Mouse (Mus musculus): ENCODE results near the gene Ccdc9b. TPM values are rescaled to one million over a fixed set of nuclear protein-coding genes. Genes with fewer than 3 reads are reported as not detected.
A peak's percentile ranks its signal among the peaks of the same experiment; 100 is the strongest.

Ccdc9b gene
- total RNA-seq, 2 experiments from 2014 or later = 0.82 to 2.3 TPM

DNA sequence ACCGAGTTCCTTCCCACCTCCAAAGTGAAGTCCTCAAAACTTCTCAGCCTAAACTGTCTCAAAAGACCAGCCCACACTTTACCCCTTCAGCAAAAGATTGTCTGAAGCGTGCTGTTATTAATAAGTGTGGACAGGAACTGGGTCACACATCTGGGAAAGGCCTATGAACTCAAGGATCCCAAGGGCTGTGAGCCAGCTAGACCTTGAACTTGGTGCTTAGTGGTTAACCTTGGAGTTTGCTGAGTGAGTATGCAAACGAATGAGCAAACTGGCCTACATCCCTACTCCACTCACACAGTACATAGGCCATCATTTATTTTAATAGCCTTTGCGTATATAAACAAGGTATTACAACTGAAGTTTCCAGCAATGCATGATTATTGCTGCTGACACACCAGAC, 37.0 kb downstream of the Ccdc9b start:
- ATAC-seq (replicated peaks; ENCODE audit: poor library complexity, severe bottlenecking) = no peak

- peak; percentile 23; the same call in 1 of the 2 replicates for ATAC-seq (replicated peaks; ENCODE audit: poor library complexity, severe bottlenecking)
These were observed 38.6 kb downstream of the Ccdc9b start for GRCm38 (mm10) chr2:118723693-118724486.

- ATAC-seq (replicated peaks; ENCODE audit: poor library complexity, severe bottlenecking) = no peak
These were observed 45.8 kb downstream of the Ccdc9b start for GRCm38 (mm10) chr2:118716677-118717076.

- no peak for ATAC-seq (replicated peaks; ENCODE audit: poor library complexity, severe bottlenecking)
These were observed 48.2 kb downstream of the Ccdc9b start for GRCm38 (mm10) chr2:118714230-118714629.

GRCm38 (mm10) chr2:118713631-118714030, 48.8 kb downstream of the Ccdc9b start:
- no peak for ATAC-seq (replicated peaks; ENCODE audit: poor library complexity, severe bottlenecking)

- peak; percentile 38 for ATAC-seq (replicated peaks; ENCODE audit: poor library complexity, severe bottlenecking)
These were observed 51.4 kb downstream of the Ccdc9b start for GRCm38 (mm10) chr2:118711038-118711494.

DNA sequence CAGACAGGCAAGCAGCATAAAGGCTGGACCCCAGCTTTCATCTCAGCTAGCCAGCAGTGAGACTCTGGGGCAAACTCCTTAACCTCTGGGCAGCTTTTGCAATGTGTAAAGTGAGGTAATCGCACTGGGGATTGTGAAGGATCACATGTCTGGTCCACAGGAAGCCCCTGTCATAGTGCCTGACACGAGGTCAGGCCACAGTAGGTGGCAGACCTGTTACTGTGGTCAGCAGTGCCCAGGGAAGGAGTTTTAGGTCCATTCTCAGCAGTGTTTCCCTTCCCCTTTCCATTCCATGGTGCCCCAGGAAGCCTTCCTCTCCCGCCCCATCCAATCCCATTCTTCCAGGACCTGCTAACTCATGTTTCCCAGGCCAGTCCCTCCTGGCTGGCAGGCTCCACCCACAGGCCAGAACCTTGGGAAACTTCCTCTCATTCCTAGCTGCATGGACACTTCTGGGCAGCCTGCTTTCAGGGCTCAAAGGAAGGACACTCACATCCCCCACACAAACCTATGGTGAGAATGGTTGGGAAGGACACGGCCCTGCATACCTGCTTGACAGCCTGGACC, 52.7 kb downstream of the Ccdc9b start:
- peak; percentile 72 for ATAC-seq (replicated peaks; ENCODE audit: poor library complexity, severe bottlenecking)

DNA sequence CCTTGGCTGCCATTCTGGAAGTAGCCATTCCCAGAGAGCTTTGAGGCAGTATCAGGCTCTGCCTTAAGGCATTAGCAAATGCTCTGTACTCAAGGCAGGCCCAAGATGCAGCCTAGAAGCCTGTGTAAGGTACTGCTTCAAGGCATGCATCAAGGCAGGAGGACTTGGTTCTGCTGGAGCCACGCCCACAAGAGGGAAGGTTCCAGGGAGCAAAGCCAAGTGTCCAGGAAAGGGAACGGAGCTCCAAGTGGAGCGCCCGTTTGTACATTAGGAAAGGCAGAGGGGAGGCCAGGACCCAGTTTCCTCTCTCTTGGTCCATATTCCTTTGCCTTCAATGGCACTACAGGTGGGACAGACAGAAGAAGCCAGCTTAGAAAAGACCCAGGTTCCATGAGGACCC, 54.0 kb downstream of the Ccdc9b start:
- ATAC-seq (replicated peaks; ENCODE audit: poor library complexity, severe bottlenecking) = no peak

DNA sequence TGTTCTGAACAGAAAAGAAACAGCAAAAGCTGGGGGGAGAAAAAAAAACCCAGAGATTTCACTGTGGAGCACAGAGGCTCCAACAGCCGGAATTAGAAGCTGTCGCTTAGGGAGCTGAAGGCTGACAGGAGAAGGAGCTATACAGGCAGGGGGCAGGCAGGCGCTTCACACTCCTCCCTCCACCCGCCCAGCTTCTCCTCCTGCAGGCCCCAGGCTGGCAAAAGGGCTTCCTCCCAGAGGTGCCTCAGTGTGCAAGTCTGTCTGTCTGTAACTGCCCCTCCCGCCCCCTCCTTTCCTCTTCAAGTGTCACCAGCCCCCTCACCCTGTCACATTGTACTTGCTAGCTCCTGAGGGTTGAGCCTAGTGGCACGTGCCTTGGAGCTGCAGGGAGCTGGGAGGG, 56.0 kb downstream of the Ccdc9b start:
- ATAC-seq (replicated peaks; ENCODE audit: poor library complexity, severe bottlenecking) = 0 out of 2 replicates have a peak, but pooled peaks have one; percentile 4

Other genes with a start within 250 kb of the Ccdc9b start
- gene Bmf, start 213.0 kb downstream of the Ccdc9b start, total RNA-seq (2014; fragmentation: Nextera tagmentation) = 0.52 and 6.0 TPM in 2 replicates
- gene Bmf, start 213.0 kb downstream of the Ccdc9b start, total RNA-seq (2017) = 0.21 and 0.60 TPM in 2 replicates
- 30.5 and 39.4 TPM in 2 replicates for gene Bub1b, start 164.4 kb downstream of the Ccdc9b start, total RNA-seq (2014; fragmentation: Nextera tagmentation)
- 101 and 117 TPM in 2 replicates for gene Bub1b, start 164.4 kb downstream of the Ccdc9b start, total RNA-seq (2017)
- 0.32 TPM in 1 of 2 replicates, not detected in the other for gene Pak6, start 99.4 kb downstream of the Ccdc9b start, total RNA-seq (2014; fragmentation: Nextera tagmentation)
- 0.05 TPM in 1 of 2 replicates, not detected in the other for gene Pak6, start 99.4 kb downstream of the Ccdc9b start, total RNA-seq (2017)
- 0.77 and 1.0 TPM in 2 replicates for gene Ankrd63, start 58.7 kb downstream of the Ccdc9b start, total RNA-seq (2014; fragmentation: Nextera tagmentation)
- 0.62 and 0.69 TPM in 2 replicates for gene Ankrd63, start 58.7 kb downstream of the Ccdc9b start, total RNA-seq (2017)
- 99.1 and 108 TPM in 2 replicates for gene Plcb2, start 34.2 kb downstream of the Ccdc9b start, total RNA-seq (2014; fragmentation: Nextera tagmentation)
- gene Plcb2, start 34.2 kb downstream of the Ccdc9b start, total RNA-seq (2017) = 54.3 and 70.7 TPM in 2 replicates
- 27.9 and 30.3 TPM in 2 replicates for gene Inafm2, start 16.9 kb downstream of the Ccdc9b start, total RNA-seq (2014; fragmentation: Nextera tagmentation)
- 15.0 and 24.8 TPM in 2 replicates for gene Inafm2, start 16.9 kb downstream of the Ccdc9b start, total RNA-seq (2017)
- not detected in 2 replicates for gene Phgr1, start 10.1 kb upstream of the Ccdc9b start, total RNA-seq (2014; fragmentation: Nextera tagmentation)
- not detected in 2 replicates for gene Phgr1, start 10.1 kb upstream of the Ccdc9b start, total RNA-seq (2017)
- gene Disp2, start 17.1 kb upstream of the Ccdc9b start, total RNA-seq (2014; fragmentation: Nextera tagmentation) = not detected in 2 replicates
- gene Disp2, start 17.1 kb upstream of the Ccdc9b start, total RNA-seq (2017) = not detected in 2 replicates
- 57.9 and 61.3 TPM in 2 replicates for gene Knstrn, start 51.3 kb upstream of the Ccdc9b start, total RNA-seq (2014; fragmentation: Nextera tagmentation)
- gene Knstrn, start 51.3 kb upstream of the Ccdc9b start, total RNA-seq (2017) = 190 and 228 TPM in 2 replicates
- 59.9 and 60.9 TPM in 2 replicates for gene Ivd, start 99.3 kb upstream of the Ccdc9b start, total RNA-seq (2014; fragmentation: Nextera tagmentation)
- gene Ivd, start 99.3 kb upstream of the Ccdc9b start, total RNA-seq (2017) = 34.6 and 45.3 TPM in 2 replicates
- 10.1 and 12.3 TPM in 2 replicates for gene Bahd1, start 137.7 kb upstream of the Ccdc9b start, total RNA-seq (2014; fragmentation: Nextera tagmentation)
- 4.6 and 4.8 TPM in 2 replicates for gene Bahd1, start 137.7 kb upstream of the Ccdc9b start, total RNA-seq (2017)
- 8.4 and 11.4 TPM in 2 replicates for gene Chst14, start 163.8 kb upstream of the Ccdc9b start, total RNA-seq (2014; fragmentation: Nextera tagmentation)
- gene Chst14, start 163.8 kb upstream of the Ccdc9b start, total RNA-seq (2017) = 1.4 and 1.5 TPM in 2 replicates

Data from granulocyte monocyte progenitor cell, adult 5-6 weeks (primary cell).